Mouse (Mus musculus): ENCODE results near the gene Krt80. TPM values are rescaled to one million over a fixed set of nuclear protein-coding genes. Genes with fewer than 3 reads are reported as not detected.
A peak's percentile ranks its signal among the peaks of the same experiment; 100 is the strongest.

Gene Krt80
- 19.6 and 26.3 TPM in 2 replicates for polyA plus RNA-seq (2015; fragmentation: Nextera tagmentation; extraction: Ambion mirVana)

DNA sequence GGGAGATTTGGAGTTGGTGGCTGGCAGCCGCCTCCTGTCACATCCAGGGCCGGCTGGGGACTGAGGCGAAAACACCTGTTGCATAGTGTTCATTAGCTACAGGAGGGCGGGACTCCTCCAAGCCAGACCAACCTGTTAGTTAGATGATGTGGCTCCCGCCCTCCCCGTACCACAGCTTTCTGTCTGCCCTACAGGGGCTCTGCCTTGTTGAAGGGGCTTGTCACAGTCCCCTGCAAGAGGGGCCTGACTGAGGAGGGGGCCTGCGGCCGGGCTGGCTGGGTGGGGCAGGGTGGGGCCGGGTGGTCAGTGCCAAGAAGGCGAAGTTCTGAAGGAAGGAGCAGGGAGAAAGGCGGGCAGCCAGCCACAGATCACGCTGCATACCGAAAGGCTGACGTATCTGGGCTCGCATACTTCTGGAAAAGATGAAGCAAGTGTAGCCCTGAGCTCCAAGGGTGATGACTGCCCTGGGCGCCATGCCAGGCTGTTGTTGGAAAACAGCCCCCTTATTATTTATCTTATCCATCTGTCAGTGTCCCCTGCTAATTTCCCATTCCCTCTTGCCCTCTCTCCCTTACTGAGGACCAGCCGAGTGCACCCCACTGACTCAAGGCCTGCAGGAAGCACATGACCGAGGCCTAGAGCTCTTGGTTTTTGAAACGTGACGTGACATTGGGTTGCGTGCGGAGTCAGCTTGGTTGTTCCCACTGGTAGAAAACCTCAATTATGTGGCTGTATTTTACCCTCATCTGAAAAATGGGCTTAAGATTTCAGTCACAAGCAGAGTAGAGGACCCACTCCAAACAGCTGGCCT lies at the start of gene Krt80:
Krt80 (minus strand) TSS at position 62 of the 811 bp plus-strand sequence.
- peak; percentile 98 for DNase-seq (ENCODE audit: low spot score)
- peak within 1 kb of the TSS; percentile 29 for H3K9ac ChIP-seq (replicated peaks; ENCODE audit: low read depth)
- no peak within 1 kb of the TSS for H3K4me3 ChIP-seq (ENCODE audit: low read depth, low read length)
- H3K4me2 ChIP-seq (replicated peaks; ENCODE audit: low read depth, low read length), result peak within 1 kb of the TSS; percentile 40
- TF ChIP-seq EP300 (IDR thresholded peaks at IDR 0.05), result peak; percentile 96
- TF ChIP-seq CTCF (IDR thresholded peaks at IDR 0.05), result no peak
- peak; percentile 84 for ATAC-seq
- 19% methylated on average over 21 of the region's 22 CpGs for WGBS
- no peaks in the 10 kb centered on the region for H3K9me3 ChIP-seq (ENCODE audit: low read length)
- H3K36me3 ChIP-seq (ENCODE audit: insufficient read depth, low read length), result no peaks in the 10 kb centered on the region
- H3K27ac ChIP-seq (ENCODE audit: low read length), result peak within 1 kb of the TSS; percentile 94
- peaks cover 40% of the 10 kb centered on the region for H3K4me1 ChIP-seq (ENCODE audit: insufficient read depth, low read depth, low read length)
- no peaks in the 10 kb centered on the region for H3K27me3 ChIP-seq (replicated peaks; ENCODE audit: insufficient read depth, low read length)

DNA sequence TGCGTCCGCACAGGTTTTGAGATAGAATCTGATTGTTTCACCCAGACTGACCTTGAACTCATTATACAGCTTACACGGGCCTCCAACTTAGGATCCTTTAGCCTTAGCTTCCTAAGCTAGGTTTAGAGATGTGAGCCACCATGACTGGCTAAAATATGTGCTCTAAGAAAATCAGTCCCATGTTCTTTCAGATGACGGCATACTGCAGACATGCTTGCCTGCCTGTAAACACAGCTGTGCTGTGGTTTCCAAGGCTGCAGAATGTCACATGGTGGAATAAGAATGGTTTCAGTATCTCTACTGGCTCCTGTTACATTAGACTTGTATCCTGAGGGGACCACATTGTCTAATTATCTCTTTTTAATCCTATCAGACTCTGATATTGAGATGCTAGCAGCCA lies 49.0 kb upstream of the Krt80 start:
- Histone ChIP-seq H3K27me3 (replicated peaks; ENCODE audit: insufficient read depth, low read length) (no peaks in the 10 kb centered on the region), H3K27ac (ENCODE audit: low read length) (no peak overlapping the region), H3K4me2 (replicated peaks; ENCODE audit: low read depth, low read length) (no peak overlapping the region), H3K4me1 (ENCODE audit: insufficient read depth, low read depth, low read length) (no peaks in the 10 kb centered on the region; the same call in 1 of the 2 replicates), H3K9me3 (ENCODE audit: low read length) (no peaks in the 10 kb centered on the region), H3K9ac (replicated peaks; ENCODE audit: low read depth) (no peak overlapping the region), H3K4me3 (ENCODE audit: low read depth, low read length) (no peak overlapping the region), H3K36me3 (ENCODE audit: insufficient read depth, low read length) (no peaks in the 10 kb centered on the region)
- no peak for DNase-seq (ENCODE audit: low spot score)
- ATAC-seq, result no peak
- TF ChIP-seq EP300 (IDR thresholded peaks at IDR 0.05), result no peak
- no peak for TF ChIP-seq CTCF (IDR thresholded peaks at IDR 0.05)
- 73% methylated on average over 4 of the region's 4 CpGs for WGBS

DNA sequence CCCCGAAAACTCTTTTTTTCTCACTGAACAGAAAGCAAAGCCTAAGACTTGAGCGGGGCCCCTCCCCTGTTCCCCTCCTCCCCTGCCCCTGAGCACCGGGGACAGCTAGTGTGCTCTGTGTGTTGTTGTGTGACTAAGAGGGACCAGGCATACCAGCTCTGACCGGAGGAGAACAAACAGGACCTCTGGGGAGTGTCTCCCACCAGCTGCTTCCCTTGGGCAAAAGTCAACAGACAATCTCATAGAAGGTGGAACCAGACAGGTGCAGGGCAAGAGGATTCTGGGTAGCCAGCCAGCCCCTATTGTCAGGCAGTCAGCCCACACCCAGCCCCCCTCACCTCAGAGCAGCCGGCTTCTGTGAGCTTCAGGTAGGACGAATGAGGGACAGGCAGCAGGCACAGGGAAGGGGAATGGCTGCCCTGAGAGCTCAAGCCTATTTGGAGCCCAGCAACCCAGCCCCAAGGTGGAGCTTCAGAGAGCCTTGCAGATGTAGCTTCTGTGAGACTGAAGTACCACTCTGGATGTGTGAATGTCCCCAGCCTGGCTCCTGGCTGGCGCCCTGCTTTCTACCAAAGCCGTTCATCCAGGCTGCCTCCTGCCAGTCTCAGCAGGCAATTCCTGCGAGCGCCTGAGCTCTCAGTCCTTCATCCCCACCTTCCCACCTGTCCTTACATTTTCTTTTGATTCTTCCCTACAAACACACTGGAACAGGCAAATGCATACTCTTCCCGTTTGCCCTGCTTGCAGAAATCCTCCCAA lies 45.0 kb upstream of the Krt80 start:
- peak; percentile 38 for DNase-seq (ENCODE audit: low spot score)
- no peak for ATAC-seq
- Histone ChIP-seq H3K4me2 (replicated peaks; ENCODE audit: low read depth, low read length) (peak overlapping the region; percentile 57), H3K36me3 (ENCODE audit: insufficient read depth, low read length) (no peaks in the 10 kb centered on the region), H3K9me3 (ENCODE audit: low read length) (no peaks in the 10 kb centered on the region), H3K27me3 (replicated peaks; ENCODE audit: insufficient read depth, low read length) (no peaks in the 10 kb centered on the region), H3K27ac (ENCODE audit: low read length) (peak overlapping the region; percentile 51; the same call in 1 of the 2 replicates), H3K4me3 (ENCODE audit: low read depth, low read length) (0 out of 2 replicates have a peak overlapping the region, but pooled peaks have one; percentile 8), H3K4me1 (ENCODE audit: insufficient read depth, low read depth, low read length) (no peaks in the 10 kb centered on the region; the same call in 1 of the 2 replicates), H3K9ac (replicated peaks; ENCODE audit: low read depth) (no peak overlapping the region)
- no peak for TF ChIP-seq CTCF (IDR thresholded peaks at IDR 0.05)
- TF ChIP-seq EP300 (IDR thresholded peaks at IDR 0.05), result no peak
- 34% methylated on average over 11 of the region's 11 CpGs for WGBS

DNA sequence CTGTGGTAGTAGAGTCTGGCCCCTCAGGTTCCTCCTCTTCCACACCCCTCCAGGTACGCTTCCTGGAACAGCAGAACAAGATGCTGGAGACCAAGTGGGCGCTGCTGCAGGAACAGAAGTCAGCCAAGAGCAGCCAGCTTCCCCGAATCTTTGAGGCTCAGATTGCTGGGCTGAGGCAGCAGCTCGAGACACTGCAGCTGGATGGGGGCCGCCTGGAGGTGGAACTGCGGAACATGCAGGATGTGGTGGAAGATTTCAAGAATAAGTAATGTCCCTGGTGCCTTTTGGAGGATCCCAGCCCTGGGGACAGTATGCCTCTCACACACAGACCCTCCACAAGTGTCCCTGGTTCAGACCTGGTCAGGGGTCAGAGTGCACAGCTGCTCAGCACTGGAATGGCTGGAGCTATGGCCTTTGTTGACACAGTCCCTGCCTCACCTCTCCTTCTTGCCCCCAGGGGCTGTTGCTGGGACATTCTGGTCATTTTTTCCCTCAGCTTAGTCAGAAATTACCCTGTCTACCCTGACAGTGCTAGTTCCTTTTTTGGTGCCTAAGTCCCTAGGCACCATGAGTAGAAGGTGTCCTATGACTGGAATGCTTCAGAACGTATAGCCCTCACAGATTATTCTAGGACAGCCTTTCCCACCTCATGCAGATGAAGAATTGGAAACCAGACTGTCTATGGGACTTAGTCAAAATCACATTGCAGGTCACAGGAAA lies 44.1 kb upstream of the Krt80 start:
- H3K9me3 ChIP-seq (ENCODE audit: low read length), result no peaks in the 10 kb centered on the region
- H3K4me2 ChIP-seq (replicated peaks; ENCODE audit: low read depth, low read length), result peak overlapping the region; percentile 57
- no peaks in the 10 kb centered on the region for H3K27me3 ChIP-seq (replicated peaks; ENCODE audit: insufficient read depth, low read length)
- no peaks in the 10 kb centered on the region; the same call in 1 of the 2 replicates for H3K4me1 ChIP-seq (ENCODE audit: insufficient read depth, low read depth, low read length)
- 0 out of 2 replicates have a peak overlapping the region, but pooled peaks have one; percentile 51 for H3K27ac ChIP-seq (ENCODE audit: low read length)
- peak overlapping the region; percentile 43 for H3K4me3 ChIP-seq (ENCODE audit: low read depth, low read length)
- DNase-seq (ENCODE audit: low spot score) (peak; percentile 31), ATAC-seq (no peak)
- WGBS, result 24% methylated on average over 7 of the region's 7 CpGs
- no peaks in the 10 kb centered on the region for H3K36me3 ChIP-seq (ENCODE audit: insufficient read depth, low read length)
- 0 out of 2 replicates have a peak overlapping the region, but pooled peaks have one; percentile 60 for H3K9ac ChIP-seq (replicated peaks; ENCODE audit: low read depth)
- TF ChIP-seq EP300 (IDR thresholded peaks at IDR 0.05) (no peak), CTCF (IDR thresholded peaks at IDR 0.05) (peak; percentile 51)

DNA sequence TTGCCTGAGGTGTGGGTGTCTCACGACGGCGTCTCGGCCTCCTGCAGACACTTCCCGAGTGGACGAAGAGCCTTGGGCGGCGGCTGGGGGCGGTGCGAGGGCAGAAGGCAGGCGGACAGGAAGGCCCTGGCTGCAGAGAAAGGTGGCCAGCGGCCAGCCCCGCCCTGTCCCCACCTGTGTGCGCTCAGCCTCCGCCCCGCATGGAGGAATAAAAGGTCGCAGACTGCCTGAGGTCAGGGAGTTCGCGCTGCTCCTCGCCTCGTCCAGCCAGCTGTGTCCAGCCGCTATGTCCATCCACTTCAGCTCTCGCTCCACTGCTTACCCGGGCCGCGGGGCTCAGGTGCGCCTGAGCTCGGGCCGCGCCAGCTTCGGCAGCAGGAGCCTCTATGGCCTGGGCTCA lies 42.2 kb upstream of the Krt80 start:
- Histone ChIP-seq H3K27me3 (replicated peaks; ENCODE audit: insufficient read depth, low read length) (no peaks in the 10 kb centered on the region), H3K9me3 (ENCODE audit: low read length) (no peaks in the 10 kb centered on the region), H3K4me2 (replicated peaks; ENCODE audit: low read depth, low read length) (peak overlapping the region; percentile 57), H3K36me3 (ENCODE audit: insufficient read depth, low read length) (no peaks in the 10 kb centered on the region), H3K27ac (ENCODE audit: low read length) (peak overlapping the region; percentile 94), H3K9ac (replicated peaks; ENCODE audit: low read depth) (peak overlapping the region; percentile 60), H3K4me3 (ENCODE audit: low read depth, low read length) (peak overlapping the region; percentile 43), H3K4me1 (ENCODE audit: insufficient read depth, low read depth, low read length) (no peaks in the 10 kb centered on the region; the same call in 1 of the 2 replicates)
- DNase-seq (ENCODE audit: low spot score), result peak; percentile 86
- 12% methylated on average over 22 of the region's 31 CpGs for WGBS
- TF ChIP-seq EP300 (IDR thresholded peaks at IDR 0.05) (no peak), CTCF (IDR thresholded peaks at IDR 0.05) (no peak)
- peak; percentile 80 for ATAC-seq

Data from lung, postnatal 0 days (tissue).